Mouse (Mus musculus): Measurements from ENCODE around the gene Rtbdn. TPM values are rescaled to one million over a fixed set of nuclear protein-coding genes. Genes with fewer than 3 reads are reported as not detected.
A peak's percentile ranks its signal among the peaks of the same experiment; 100 is the strongest.

Rtbdn gene
- total and polyA plus RNA-seq, 2 experiments = not detected

DNA sequence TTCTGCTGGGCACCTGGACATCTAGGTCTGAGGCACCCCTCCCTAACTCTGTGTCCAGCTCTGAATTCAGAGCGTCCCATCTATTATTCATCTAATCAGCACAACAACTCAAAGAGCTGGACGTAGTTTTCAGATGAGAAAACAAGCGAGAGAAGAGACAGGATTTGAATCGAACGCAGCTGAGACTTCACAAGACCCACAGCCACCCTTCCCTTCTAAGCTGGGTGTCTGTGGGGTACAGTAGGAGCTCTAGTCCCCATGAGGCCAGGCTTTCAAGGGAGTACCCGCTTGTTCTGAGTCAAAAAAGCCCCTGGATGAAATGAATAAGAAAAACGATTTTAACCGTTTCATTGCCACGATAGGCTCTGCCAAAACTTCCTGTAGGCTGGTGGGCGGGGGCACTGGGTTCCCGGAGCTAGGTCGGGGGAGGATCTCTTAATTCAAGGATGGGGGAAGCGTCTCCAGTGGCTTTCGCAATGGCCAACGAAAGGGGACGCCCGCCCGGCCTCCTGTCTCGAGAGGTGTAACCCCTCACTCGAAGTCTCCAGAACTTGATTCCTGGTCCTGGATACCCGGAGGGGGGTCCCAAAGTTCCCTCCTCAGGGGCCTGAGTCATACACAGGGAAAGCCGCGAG lies 38.4 kb downstream of the Rtbdn start:
- H3K79me2 ChIP-seq (ENCODE audit: control insufficient read depth, insufficient read depth, low read length) = no peaks in the 10 kb centered on the region
- H3K9ac ChIP-seq (ENCODE audit: low read depth, low read length) = peak overlapping the region; percentile 62
- DNase-seq (ENCODE audit: extremely low read depth, low read depth, low spot score) = no peak
- H3K36me3 ChIP-seq (ENCODE audit: control insufficient read depth, insufficient read depth, low read length) = no peaks in the 10 kb centered on the region
- no peak for TF ChIP-seq POLR2A (IDR thresholded peaks at IDR 0.05; ENCODE audit: extremely low read depth, insufficient read depth, low read length)
- TF ChIP-seq CTCF (IDR thresholded peaks at IDR 0.05; ENCODE audit: low read depth, low read length) = no peak
- H3K27ac ChIP-seq (replicated peaks; ENCODE audit: insufficient read depth, low read depth, low read length) = peak overlapping the region; percentile 50
- WGBS = 1% methylated on average over 23 of the region's 23 CpGs
- peak overlapping the region; percentile 53 for H3K4me3 ChIP-seq (ENCODE audit: insufficient read depth, low read depth, low read length)
- peaks cover 22% of the 10 kb centered on the region for H3K4me1 ChIP-seq (ENCODE audit: control insufficient read depth, insufficient read depth, low read length)
- H3K27me3 ChIP-seq (ENCODE audit: control insufficient read depth, insufficient read depth, low read length) = no peaks in the 10 kb centered on the region

DNA sequence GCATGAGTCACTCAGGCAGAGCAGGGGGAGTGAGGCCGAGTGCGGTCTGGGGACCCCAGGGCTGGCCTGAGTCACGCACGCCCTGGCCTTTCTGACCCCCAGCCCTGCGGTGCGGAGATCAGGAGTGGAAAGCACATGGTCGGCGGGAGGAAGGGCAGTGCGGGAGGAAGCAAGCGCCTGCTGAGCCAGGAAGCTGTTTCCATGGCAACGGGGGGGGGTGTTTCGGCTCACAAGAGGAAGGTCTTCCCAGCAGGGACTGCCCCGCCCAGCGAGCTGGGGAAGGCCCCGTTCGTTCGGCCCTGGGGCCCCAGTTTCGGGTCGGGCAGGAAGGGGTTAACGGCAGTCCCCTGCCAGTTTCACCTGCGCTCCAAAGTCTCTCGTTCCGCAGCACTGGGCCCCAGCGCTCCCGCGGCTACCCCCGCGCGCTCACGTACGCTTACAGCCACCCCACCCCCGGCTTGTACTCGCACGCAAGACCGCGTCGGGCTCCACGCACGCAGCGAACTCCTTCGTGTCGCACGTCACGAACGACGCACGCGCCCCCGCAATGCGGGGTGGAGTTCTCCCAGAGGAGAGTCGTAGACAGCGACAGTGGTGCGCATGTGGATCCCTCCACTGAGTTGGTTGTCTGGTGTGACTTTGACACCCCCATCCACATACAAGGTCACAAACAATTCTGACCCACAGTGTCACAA lies 39.0 kb downstream of the Rtbdn start:
- Histone ChIP-seq H3K9ac (ENCODE audit: low read depth, low read length) (peak overlapping the region; percentile 62), H3K27ac (replicated peaks; ENCODE audit: insufficient read depth, low read depth, low read length) (peak overlapping the region; percentile 50), H3K4me1 (ENCODE audit: control insufficient read depth, insufficient read depth, low read length) (peaks cover 20% of the 10 kb centered on the region), H3K36me3 (ENCODE audit: control insufficient read depth, insufficient read depth, low read length) (no peaks in the 10 kb centered on the region), H3K4me3 (ENCODE audit: insufficient read depth, low read depth, low read length) (peak overlapping the region; percentile 53), H3K27me3 (ENCODE audit: control insufficient read depth, insufficient read depth, low read length) (no peaks in the 10 kb centered on the region), H3K79me2 (ENCODE audit: control insufficient read depth, insufficient read depth, low read length) (no peaks in the 10 kb centered on the region)
- DNase-seq (ENCODE audit: extremely low read depth, low read depth, low spot score) = peak; percentile 73
- WGBS = 2% methylated on average over 53 of the region's 53 CpGs
- TF ChIP-seq CTCF (IDR thresholded peaks at IDR 0.05; ENCODE audit: low read depth, low read length) (no peak), POLR2A (IDR thresholded peaks at IDR 0.05; ENCODE audit: extremely low read depth, insufficient read depth, low read length) (peak; percentile 20; the same call in 1 of the 2 replicates)

DNA sequence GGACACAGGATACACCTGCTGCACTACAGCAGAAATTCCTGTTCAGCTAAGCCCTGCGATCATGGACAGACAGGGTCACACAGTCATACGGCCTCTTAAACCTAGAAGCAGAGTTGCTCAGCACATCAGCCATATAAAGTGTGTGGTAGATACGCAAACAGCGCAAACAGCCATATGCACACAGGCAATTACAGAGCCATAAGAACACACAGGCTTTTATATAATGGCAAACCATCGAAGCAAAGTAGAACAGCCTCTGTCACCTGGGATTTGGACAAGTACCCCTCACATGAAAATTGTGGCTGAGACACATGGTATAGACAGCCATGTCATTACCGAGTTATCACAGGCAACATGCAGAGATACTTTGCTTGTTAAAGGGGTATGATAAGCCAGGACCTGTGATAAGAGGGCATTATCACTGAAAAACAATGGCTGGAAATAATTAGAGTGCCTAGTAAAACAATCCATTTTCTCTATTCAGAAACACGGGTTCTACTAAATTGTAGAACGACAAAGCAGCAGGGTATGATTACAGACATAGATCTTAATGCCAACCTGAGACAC lies 39.7 kb downstream of the Rtbdn start:
- DNase-seq (ENCODE audit: extremely low read depth, low read depth, low spot score) = no peak
- WGBS = 47% methylated on average over 8 of the region's 8 CpGs

DNA sequence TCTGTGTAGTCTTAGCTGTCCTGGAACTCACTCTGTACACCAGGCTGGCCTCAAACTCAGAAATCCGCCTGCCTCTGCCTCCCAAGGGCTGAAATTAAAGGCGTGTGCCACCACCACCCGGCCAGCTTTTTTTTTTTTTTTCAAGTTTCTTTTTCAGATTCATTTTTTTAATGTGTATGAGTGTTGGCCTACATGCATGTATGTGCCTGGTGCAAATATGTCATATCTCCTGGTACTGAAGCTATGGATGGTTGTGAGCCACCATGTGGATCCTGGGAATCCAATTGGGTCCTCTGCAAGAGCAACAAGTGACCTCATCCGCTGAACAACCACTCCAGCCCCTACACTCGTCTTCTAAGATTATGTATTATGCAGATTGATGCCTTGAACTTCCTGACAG lies 40.6 kb downstream of the Rtbdn start:
- no peak overlapping the region for H3K4me3 ChIP-seq (ENCODE audit: insufficient read depth, low read depth, low read length)
- H3K27me3 ChIP-seq (ENCODE audit: control insufficient read depth, insufficient read depth, low read length) = no peaks in the 10 kb centered on the region
- DNase-seq (ENCODE audit: extremely low read depth, low read depth, low spot score) = no peak
- H3K9ac ChIP-seq (ENCODE audit: low read depth, low read length) = no peak overlapping the region
- TF ChIP-seq CTCF (IDR thresholded peaks at IDR 0.05; ENCODE audit: low read depth, low read length) = no peak
- TF ChIP-seq POLR2A (IDR thresholded peaks at IDR 0.05; ENCODE audit: extremely low read depth, insufficient read depth, low read length) = no peak
- no peaks in the 10 kb centered on the region for H3K79me2 ChIP-seq (ENCODE audit: control insufficient read depth, insufficient read depth, low read length)
- H3K27ac ChIP-seq (replicated peaks; ENCODE audit: insufficient read depth, low read depth, low read length) = no peak overlapping the region
- 90% methylated on average over 5 of the region's 5 CpGs for WGBS
- H3K36me3 ChIP-seq (ENCODE audit: control insufficient read depth, insufficient read depth, low read length) = no peaks in the 10 kb centered on the region
- peaks cover 16% of the 10 kb centered on the region; the same call in 1 of the 2 replicates for H3K4me1 ChIP-seq (ENCODE audit: control insufficient read depth, insufficient read depth, low read length)

More for the DNA sequence above, 39.7 kb downstream of the Rtbdn start:
- no peaks in the 10 kb centered on the region for H3K36me3 ChIP-seq (ENCODE audit: control insufficient read depth, insufficient read depth, low read length)
- TF ChIP-seq POLR2A (IDR thresholded peaks at IDR 0.05; ENCODE audit: extremely low read depth, insufficient read depth, low read length) = no peak
- no peak for TF ChIP-seq CTCF (IDR thresholded peaks at IDR 0.05; ENCODE audit: low read depth, low read length)
- H3K27ac ChIP-seq (replicated peaks; ENCODE audit: insufficient read depth, low read depth, low read length) = peak overlapping the region; percentile 50
- no peaks in the 10 kb centered on the region for H3K27me3 ChIP-seq (ENCODE audit: control insufficient read depth, insufficient read depth, low read length)
- H3K9ac ChIP-seq (ENCODE audit: low read depth, low read length) = peak overlapping the region; percentile 62
- H3K4me3 ChIP-seq (ENCODE audit: insufficient read depth, low read depth, low read length) = peak overlapping the region; percentile 53
- no peaks in the 10 kb centered on the region for H3K79me2 ChIP-seq (ENCODE audit: control insufficient read depth, insufficient read depth, low read length)
- H3K4me1 ChIP-seq (ENCODE audit: control insufficient read depth, insufficient read depth, low read length) = peaks cover 16% of the 10 kb centered on the region; the same call in 1 of the 2 replicates

DNA sequence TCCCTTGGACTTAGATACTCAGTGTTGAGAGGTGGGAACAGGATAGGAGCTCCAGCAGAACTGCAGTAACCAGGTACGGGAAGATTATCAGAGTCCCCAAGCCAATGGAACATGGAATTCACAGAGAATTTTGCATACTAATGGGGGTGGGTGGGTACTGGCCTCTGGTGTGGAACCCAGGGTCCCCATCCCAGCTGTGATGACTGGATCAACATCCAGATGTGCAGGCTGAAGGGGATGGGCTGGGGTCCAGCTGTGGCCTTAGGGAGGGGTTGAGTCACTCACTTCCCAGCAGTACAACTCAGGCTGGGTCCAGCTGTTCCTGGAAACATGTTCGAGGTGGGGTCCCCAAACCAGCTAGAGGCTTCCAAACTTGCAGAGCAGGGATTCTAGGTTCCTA lies 41.1 kb downstream of the Rtbdn start:
- WGBS = 95% methylated on average over 2 of the region's 2 CpGs
- TF ChIP-seq POLR2A (IDR thresholded peaks at IDR 0.05; ENCODE audit: extremely low read depth, insufficient read depth, low read length) (no peak), CTCF (IDR thresholded peaks at IDR 0.05; ENCODE audit: low read depth, low read length) (no peak)
- H3K27ac ChIP-seq (replicated peaks; ENCODE audit: insufficient read depth, low read depth, low read length) = no peak overlapping the region
- no peaks in the 10 kb centered on the region for H3K36me3 ChIP-seq (ENCODE audit: control insufficient read depth, insufficient read depth, low read length)
- no peak overlapping the region for H3K9ac ChIP-seq (ENCODE audit: low read depth, low read length)
- H3K27me3 ChIP-seq (ENCODE audit: control insufficient read depth, insufficient read depth, low read length) = no peaks in the 10 kb centered on the region
- H3K79me2 ChIP-seq (ENCODE audit: control insufficient read depth, insufficient read depth, low read length) = no peaks in the 10 kb centered on the region
- no peak overlapping the region for H3K4me3 ChIP-seq (ENCODE audit: insufficient read depth, low read depth, low read length)
- DNase-seq (ENCODE audit: extremely low read depth, low read depth, low spot score) = no peak
- peaks cover 16% of the 10 kb centered on the region; the same call in 1 of the 2 replicates for H3K4me1 ChIP-seq (ENCODE audit: control insufficient read depth, insufficient read depth, low read length)
